Mouse (Mus musculus) macrophage (primary cell): ENCODE data around the gene Tmem38a. TPM values are rescaled to one million over a fixed set of nuclear protein-coding genes. Genes with fewer than 3 reads are reported as not detected.

Experiments
- H3K27ac ChIP-seq: fragments of 350-480 bp; formaldehyde crosslinking; 2 replicates; pipeline ENCODE4 v1.9.0; 2021
- H3K36me3 ChIP-seq: fragments of 350-480 bp; formaldehyde crosslinking; 2 replicates; pipeline ENCODE4 v1.9.0; 2021; ENCODE audit errors: inconsistent target
- H3K4me3 ChIP-seq: fragments of 350-480 bp; formaldehyde crosslinking; 2 replicates; pipeline ENCODE4 v1.9.0; 2021; ENCODE audit errors: inconsistent target
- H3K79me2 ChIP-seq: fragments of 350-480 bp; formaldehyde crosslinking; 2 replicates; pipeline ENCODE4 v1.9.0; 2021; ENCODE audit errors: inconsistent target
- WGBS: methylation state at CpG from one replicate; pipeline ENCODE4 v1.1.7; 2026; ENCODE audit warnings: inconsistent platforms; ENCODE audit not compliant: missing documents; 5-methylcytosine and 5-hydroxymethylcytosine counted together
- polyA plus RNA-seq: library from polyadenylated mRNA; stranded (reverse); fragments of 250-400 nt; gene quantifications from 3 replicates; pipeline ENCODE4 v1.2.4, GENCODE M21; 2018; ENCODE audit warnings: inconsistent platforms
- total RNA-seq, 78 experiments: library from RNA; depleted of rRNA; stranded (reverse); fragments of 250-400 nt; gene quantifications; 1 replicate in 9 of 78; 2 replicates in 24 of 78; 3 replicates in 43 of 78; 4 replicates in 2 of 78; pipeline ENCODE4 v1.2.4; 2018; ENCODE audit warnings: inconsistent platforms in 56 of 78

Gene Tmem38a
- total RNA-seq (2018; cell fraction: chromatin; rRNA removed), result 1 to 10 TPM in 9 of 26 experiments, under 1 TPM in 6, not detected in 11; 0.63 to 3.5 (median 1.7) TPM
- 1 to 10 TPM; 1.0 to 4.0 (median 2.4) TPM for total RNA-seq (2018; cell fraction: cytosol; rRNA removed)
- total RNA-seq (2018; cell fraction: nucleus; rRNA removed), result 1 to 10 TPM in 17 of 26 experiments, under 1 TPM in 9; 0.35 to 4.7 (median 1.3) TPM
- 2.2 to 4.4 TPM (median 2.7 TPM) in 3 replicates for polyA plus RNA-seq

DNA sequence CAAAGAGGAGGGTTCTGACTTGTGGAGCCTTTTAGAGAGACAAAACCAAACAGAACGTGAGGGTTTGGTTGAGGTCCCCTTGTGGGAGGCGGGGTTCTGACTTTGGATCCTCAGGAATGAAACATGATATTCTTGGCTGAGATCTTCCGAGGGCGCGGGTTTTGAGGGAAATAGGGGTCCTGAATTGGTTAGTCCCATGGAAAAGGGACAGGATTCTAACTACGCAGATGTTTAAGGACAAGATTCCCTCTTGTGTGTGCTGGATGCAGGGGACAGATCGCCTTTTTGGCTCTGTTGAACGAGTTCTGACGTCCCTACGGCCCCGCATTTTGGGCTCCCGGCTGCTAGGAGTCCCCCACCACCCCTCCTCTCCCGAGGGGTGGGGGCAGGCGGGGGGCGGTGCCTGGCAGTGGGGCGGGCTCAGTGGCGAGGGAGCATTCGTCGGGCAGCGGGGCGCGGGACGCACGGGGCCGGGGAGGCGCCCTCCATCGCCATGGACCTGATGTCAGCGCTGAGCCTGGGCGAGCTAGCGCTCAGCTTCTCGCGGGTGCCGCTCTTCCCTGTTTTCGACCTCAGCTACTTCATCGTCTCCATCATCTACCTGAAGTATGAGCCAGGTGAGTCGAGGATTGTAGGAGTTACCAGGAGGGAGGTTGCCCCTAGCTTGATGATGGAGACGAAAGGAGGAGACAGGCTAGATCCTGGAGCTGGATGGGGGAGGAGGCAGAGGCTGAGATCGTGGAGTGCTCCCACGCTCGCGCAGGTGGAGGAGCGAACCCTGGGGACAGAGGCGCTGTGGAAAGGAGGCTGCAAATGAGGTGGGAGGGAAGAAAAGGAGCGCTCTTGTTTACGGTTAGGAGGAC, at the start of gene Tmem38a:
TSS of gene Tmem38a (plus strand) at position 445 of the 863 bp plus-strand sequence.
- Histone ChIP-seq H3K79me2 (peaks cover 27% of the 10 kb centered on the region), H3K27ac (peak within 1 kb of the TSS; percentile 76), H3K36me3 (peaks cover 23% of the 10 kb centered on the region; the same call in 1 of the 2 replicates), H3K4me3 (peak within 1 kb of the TSS; percentile 79)
- WGBS, result under 1% methylated on average over 45 of the region's 45 CpGs

DNA sequence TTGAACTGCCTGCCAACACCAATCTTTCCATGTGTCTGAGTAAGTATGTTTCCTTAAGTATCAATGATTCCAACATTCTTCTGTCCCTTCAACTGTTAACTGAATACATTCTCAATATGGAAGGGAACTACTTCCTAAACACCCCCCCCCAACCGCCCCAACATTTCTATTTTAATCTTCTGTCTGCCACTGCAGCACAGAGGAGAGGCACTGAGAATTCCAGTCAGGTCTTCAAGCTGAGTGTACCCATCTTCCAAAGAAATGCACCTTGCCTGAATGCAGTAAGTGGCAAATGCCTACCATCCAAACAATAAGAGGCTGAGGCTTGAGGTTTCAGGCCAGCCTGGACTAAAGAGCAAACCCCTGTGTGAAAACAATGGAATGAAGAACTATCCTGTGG, 39.8 kb upstream of the Tmem38a start:
- WGBS, result 83% methylated on average over 1 of the region's 1 CpGs
- no peaks in the 10 kb centered on the region for H3K36me3 ChIP-seq
- H3K4me3 ChIP-seq, result no peak overlapping the region
- peaks cover 100% of the 10 kb centered on the region for H3K79me2 ChIP-seq
- H3K27ac ChIP-seq, result no peak overlapping the region

DNA sequence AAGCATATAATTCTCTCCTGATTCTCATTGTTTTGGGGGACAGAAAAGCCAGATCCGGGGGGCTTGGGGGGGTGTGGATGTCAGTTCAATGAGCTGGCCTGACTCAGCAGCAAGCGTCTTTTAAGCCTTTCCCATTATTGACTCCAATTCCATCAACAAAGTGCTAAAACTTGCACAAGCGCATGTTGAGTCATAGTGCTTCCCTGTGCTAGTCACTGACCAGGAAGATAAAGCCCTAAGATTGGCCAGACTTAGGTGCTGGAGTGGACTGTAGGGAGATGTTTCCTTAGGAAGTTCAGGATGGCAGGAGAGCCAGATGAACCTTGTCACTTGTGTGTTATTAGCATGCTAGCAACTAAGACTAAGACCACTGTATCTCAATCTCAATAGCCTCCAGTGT, 37.0 kb upstream of the Tmem38a start:
- H3K4me3 ChIP-seq, result no peak overlapping the region
- WGBS, result 93% methylated on average over 3 of the region's 3 CpGs
- no peak overlapping the region for H3K27ac ChIP-seq
- H3K79me2 ChIP-seq, result peaks cover 98% of the 10 kb centered on the region
- H3K36me3 ChIP-seq, result no peaks in the 10 kb centered on the region

DNA sequence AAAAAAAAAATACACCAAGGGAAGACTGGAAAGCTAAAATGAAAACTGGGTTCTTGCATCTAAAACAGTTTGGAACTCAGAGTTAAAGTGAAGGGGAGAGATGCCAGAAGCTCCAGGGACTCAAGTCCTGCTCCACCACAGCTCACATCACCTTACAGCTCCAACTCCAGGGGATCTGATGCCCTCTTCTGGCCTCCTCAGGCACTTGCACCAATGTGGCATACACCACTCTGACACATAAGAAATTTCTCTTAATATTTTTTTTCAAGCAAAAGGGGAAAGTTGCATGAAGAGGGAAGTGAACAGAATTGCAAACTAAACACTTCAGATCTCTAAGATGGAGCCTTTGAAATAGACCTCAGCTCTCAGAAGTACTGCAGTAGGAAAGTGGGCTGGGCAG, 32.6 kb upstream of the Tmem38a start:
- no peaks in the 10 kb centered on the region for H3K36me3 ChIP-seq
- no peak overlapping the region for H3K27ac ChIP-seq
- H3K4me3 ChIP-seq, result no peak overlapping the region
- peaks cover 96% of the 10 kb centered on the region for H3K79me2 ChIP-seq

DNA sequence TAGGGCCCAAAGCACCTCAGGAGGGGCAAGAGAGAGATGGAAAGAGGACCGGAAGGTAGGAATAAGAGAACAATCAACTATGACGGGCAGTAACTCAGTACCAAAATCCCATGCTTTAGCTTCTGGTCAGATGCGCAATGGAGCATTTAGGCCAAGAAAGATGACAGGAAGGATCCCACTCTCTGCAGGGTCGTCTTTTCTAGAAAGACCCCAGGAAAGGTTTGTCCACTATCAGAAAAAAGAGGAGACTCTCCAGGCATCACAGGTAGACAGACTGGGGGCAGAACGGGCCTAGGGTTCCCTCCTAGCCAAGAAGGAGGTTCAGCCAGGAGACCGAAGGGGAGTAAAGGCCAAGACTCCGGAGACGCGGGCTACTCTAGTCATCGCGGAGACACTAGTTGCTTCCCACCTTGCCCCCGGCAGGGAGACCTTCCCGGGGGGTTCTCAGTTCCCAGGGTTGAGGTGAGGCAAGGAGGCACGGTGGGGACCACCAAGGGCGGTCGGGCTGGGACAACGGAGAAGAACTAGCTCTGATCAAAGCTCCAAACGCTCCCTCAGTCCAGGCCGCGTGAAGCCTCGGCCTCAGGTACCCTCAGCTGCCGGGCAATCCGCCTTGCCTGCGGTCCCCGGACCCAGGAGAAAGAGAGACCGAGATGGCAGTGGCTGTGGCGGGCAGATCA, 24.6 kb upstream of the Tmem38a start:
- peak overlapping the region; percentile 21; the same call in 1 of the 2 replicates for H3K27ac ChIP-seq
- peaks cover 74% of the 10 kb centered on the region for H3K79me2 ChIP-seq
- H3K36me3 ChIP-seq, result no peaks in the 10 kb centered on the region
- 3% methylated on average over 26 of the region's 27 CpGs for WGBS
- peak overlapping the region; percentile 87 for H3K4me3 ChIP-seq

DNA sequence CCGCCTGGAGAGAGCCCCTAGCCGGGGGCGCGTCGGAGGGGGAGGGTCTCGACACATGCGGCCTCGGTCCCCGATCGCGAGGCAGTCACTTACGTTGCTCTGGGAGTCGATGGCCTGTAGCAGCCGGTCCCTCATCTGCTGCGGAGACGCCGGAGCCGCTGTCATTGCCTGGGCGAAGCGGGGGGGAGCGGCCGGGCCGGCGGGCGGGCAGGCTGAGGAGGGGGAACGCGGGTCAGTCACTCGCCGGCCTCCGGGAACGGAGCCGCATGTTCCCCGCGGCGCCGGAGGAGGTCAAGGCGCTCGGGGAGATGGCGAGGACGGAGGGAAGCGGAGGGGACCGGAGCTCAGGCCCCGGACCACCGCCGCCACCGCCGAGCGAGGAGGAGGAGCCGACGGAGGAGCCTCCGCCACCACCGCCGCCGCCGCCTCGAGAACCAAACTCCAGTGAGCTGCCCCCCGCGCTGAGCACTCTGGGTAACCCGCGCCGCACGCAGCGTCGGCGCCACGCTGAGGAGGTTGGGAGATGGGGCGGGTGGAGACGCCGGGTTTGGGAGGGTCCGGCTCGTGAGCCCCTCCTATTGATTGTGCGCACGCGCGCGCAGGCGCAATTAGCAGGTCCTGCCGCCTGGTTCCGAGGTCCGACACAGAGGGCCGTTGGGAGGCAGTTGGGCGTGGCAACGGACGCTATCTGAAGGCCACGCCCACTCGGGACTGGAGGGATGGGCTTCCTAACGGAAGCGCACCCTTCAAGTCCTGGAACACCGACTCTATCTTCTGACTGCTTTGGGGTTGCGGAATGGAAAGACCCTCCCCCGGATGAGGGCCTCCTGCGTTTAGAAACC, 23.8 kb upstream of the Tmem38a start, which contains the start of gene Med26:
TSS of gene Med26 (minus strand) at position 469 of the 842 bp plus-strand sequence.
- peaks cover 66% of the 10 kb centered on the region for H3K79me2 ChIP-seq
- H3K4me3 ChIP-seq, result peak within 1 kb of the TSS; percentile 87
- peak within 1 kb of the TSS; percentile 69 for H3K27ac ChIP-seq
- no peaks in the 10 kb centered on the region for H3K36me3 ChIP-seq
- WGBS, result under 1% methylated on average over 68 of the region's 92 CpGs

DNA sequence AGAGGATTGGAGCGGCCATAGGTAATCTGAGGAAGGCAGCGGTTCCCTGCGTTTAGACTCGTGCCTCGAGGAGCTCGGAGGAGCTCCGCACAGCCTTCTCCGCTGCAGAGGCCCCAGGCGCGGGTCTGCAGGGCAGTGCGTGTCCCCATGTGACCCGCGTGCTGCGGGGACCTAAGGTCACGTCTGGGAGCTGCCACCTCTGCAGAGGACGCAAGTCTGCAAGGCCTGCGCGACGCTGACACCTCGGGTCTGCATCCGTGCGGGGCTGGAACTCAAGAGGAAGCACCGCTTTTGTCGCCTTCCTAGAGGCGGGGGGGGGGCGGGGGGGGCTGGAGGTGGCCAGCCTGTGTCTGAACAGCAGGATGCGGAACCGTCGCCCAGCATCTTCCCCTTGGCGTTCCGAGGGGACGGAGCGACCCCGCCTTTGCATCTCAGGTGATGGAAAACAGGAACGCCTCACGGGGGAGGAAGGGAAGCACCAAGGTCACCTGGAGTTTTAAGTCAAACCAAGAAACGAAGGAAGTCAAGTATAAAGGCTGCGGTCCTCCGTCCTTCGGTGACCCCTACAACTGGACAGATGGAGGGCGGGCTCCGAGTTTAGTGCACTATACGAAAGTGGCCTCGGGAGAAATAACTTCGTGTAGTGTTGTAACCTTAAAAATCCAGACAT, 23.1 kb upstream of the Tmem38a start:
- peak overlapping the region; percentile 66 for H3K4me3 ChIP-seq
- under 1% methylated on average over 41 of the region's 45 CpGs for WGBS
- no peaks in the 10 kb centered on the region for H3K36me3 ChIP-seq
- H3K79me2 ChIP-seq, result peaks cover 59% of the 10 kb centered on the region
- H3K27ac ChIP-seq, result peak overlapping the region; percentile 69

DNA sequence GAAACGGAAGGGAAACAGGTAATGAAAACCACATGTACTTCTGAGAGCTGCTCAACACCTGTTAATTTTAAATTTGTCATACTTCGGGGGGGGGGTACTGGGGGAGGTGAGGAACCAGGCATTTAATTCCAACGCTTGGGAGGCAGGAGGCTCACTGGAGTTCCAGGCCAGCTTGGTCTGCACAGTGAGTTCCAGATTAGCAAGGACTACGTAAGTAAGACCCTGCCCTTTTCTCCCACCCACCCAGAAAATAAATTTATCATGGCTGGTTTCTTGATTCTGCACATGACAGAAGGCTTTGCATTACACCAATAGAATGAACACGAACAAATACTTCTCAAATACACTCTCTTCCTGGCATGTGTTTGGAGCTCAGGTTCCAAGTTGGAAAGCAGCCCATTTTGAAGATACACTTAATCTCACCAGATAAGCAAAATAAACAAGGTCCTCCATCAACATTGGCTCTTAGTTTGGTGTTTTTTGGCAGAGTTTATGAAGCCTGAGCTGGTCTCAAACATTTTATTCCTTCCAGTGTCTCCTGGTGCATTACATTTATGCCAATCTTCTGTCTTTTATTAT, 22.5 kb upstream of the Tmem38a start:
- H3K27ac ChIP-seq, result peak overlapping the region; percentile 69; the same call in 1 of the 2 replicates
- peaks cover 52% of the 10 kb centered on the region for H3K79me2 ChIP-seq
- WGBS, result 22% methylated on average over 5 of the region's 5 CpGs
- no peaks in the 10 kb centered on the region for H3K36me3 ChIP-seq
- peak overlapping the region; percentile 66 for H3K4me3 ChIP-seq

DNA sequence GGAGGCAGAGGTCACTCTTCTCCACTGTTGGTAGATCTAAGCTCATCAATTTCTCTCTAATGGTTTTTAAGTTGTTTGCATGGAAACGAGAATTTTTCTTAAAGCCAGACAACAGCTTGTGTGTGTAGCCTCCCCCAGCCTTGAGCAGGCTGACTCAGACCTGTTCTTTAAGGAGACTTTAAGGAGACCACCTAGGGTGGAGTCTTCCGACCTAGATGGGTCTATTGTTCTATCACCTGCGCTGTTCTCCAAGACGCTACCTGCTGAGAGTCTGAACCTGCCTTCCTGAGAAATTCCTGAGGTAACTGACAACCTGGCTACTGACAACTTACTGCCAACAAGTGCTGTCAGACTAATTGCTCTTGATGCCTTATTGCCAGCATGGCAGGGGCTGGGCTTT, 16.1 kb upstream of the Tmem38a start:
- no peaks in the 10 kb centered on the region for H3K79me2 ChIP-seq
- WGBS, result 100% methylated on average over 4 of the region's 4 CpGs
- H3K27ac ChIP-seq, result no peak overlapping the region
- no peak overlapping the region for H3K4me3 ChIP-seq
- H3K36me3 ChIP-seq, result no peaks in the 10 kb centered on the region

DNA sequence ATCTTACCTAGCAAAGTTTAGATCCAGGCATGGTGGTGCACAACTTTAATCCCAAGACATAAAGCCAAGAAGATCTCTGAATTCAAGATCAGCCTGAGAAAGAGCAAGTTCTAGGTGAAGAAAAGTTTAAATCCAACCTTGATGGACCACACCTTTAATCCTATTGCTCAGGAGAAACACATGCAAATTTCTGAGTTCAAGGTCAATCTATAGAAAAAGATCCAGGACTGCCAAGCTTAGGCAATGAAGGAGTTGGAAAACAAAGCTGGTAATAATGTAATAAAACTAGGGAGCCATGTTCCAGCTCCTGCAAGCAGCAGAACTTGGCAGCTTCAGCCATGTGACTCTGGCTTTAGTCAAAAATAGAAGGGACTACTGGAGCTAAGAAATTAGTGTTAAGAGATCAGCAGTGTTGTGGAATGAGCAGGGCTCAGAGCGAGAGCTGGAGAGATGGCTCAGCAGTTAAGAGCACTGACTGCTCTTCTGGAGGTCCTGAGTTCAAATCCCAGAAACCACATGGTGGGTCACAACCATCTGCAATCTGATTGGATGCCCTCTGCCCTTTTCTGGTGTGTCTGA, 10.7 kb upstream of the Tmem38a start:
- 100% methylated on average over 1 of the region's 1 CpGs for WGBS
- Histone ChIP-seq H3K36me3 (peaks cover 19% of the 10 kb centered on the region), H3K79me2 (no peaks in the 10 kb centered on the region), H3K4me3 (no peak overlapping the region), H3K27ac (no peak overlapping the region)

DNA sequence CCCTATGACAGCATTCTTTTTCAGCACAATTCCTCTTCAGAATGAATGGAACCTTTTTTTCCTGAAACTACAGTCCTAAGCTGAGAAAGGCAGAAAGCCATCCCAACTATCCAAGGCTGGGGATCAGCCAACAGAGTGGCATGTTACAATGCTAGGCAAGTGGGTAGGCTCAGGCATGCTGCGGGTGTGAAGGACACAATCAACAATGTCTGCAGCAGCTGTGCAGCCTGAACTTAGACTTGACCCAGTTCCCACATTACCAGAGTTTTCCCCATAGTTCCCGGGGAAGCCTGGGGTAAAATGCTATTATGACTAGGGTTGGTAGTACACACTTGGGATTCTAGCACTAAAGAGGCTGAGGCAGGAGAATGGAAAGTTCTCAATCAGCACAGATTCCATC, 5.9 kb upstream of the Tmem38a start:
- H3K79me2 ChIP-seq, result peaks cover 27% of the 10 kb centered on the region
- WGBS, result 92% methylated on average over 2 of the region's 2 CpGs
- H3K27ac ChIP-seq, result no peak overlapping the region
- H3K36me3 ChIP-seq, result peaks cover 48% of the 10 kb centered on the region
- no peak overlapping the region for H3K4me3 ChIP-seq

DNA sequence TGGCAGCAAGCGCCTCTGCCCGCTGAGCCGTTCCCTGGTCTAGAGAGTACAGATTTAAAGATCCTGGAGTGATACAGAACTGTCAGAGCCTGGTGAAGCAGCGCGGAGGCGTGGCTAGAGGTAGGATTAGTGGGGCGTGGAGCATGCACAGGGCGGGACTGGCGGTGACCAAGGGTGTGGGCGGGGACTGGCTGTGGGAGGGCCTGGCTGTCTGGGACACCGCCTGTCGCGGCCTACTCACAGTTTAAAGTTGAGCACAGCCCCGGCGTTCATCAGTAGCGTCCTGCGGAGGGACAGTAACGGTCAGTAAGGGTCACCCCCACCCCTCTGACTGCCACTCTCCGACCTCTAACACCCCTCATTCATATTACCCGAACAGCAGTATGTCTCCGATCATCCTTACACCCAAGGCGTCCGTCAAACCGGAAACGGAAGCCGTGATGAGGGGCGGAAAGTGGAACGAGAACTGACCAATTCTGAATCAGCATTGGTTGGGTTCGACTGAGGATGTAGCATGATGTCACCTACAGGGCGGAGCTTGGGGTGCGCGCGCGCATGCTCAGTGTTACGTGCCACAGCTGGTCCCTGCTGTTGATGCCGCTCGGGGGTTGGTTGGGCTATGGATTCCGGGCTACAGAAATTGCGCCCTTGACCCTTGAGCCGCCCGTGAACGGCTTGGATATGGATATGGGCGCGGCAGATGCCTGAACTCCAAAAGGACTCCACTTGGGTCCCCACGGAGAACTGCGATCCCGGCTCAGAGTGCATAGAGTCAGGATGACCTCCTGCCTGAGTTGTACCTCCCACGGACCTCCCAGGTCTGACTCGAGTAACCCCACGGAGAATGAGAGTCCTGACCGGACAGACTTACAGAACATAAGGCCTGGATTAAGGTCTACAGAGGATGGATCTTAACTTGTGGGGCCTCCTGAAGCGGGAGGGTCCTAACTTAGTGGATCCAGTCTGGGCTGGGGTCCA, 933 bp upstream of the Tmem38a start, which contains the start of gene Smim7:
TSS of gene Smim7 (minus strand) at position 456 of the 978 bp plus-strand sequence.
- Histone ChIP-seq H3K27ac (peak within 1 kb of the TSS; percentile 76), H3K4me3 (peak within 1 kb of the TSS; percentile 79), H3K36me3 (peaks cover 33% of the 10 kb centered on the region; the same call in 1 of the 2 replicates), H3K79me2 (peaks cover 27% of the 10 kb centered on the region)
- WGBS, result under 1% methylated on average over 52 of the region's 52 CpGs
